Mouse (Mus musculus) left cerebral cortex, postnatal 4 days (tissue): ENCODE measurements around the gene Tob1. TPM values are rescaled to one million over a fixed set of nuclear protein-coding genes. Genes with fewer than 3 reads are reported as not detected.

Experiments used
- DNase-seq: peaks from one replicate; pipeline ENCODE4 v3.0.0-alpha.2; 2022
- intact Hi-C: fragments of 180-260 bp; cut with DNase I; formaldehyde crosslinking; loops from one replicate; pipeline ENCODE4 v1.15.1; 2025
- total RNA-seq, 2 experiments: library from RNA; stranded (reverse); gene quantifications; 2 replicates each; pipeline ENCODE4 v1.2.3; 2021

The Tob1 gene
- total RNA-seq, 2 experiments from 2014 or later = 27.3 to 28.3 TPM

- intact Hi-C loops = loop anchor here (5.0 kb wide), 2 partner anchors 79 to 94 kb away; no protein-coding TSS in a partner anchor
- DNase-seq = no peak
Measured at GRCm38 (mm10) chr11:94225985-94226384, 14.7 kb downstream of the Tob1 start.

DNA sequence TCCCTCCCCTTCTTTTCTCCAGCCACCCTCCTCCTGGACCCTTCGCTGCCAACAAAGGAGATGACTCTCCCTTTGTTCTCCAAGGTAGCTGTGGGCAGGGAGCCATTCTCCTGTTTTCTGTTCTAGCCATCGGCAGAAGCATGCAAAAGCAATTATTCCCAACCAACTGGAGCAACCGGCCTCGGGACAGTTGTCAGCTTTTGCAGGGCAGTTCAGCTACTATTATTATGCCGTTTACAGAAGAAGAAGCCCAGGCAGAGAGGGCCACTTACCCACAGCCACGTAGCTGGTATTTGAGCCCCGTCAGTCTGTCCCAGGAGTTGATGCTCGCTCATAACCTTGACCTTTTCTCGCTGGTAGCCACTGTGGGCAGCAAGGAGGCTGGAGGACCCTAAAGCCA is 17.2 kb downstream of the Tob1 start:
- DNase-seq = peak; percentile 36
- intact Hi-C loops = loop anchor here (5.0 kb wide), 2 partner anchors 81 to 96 kb away; no protein-coding TSS in a partner anchor

GRCm38 (mm10) chr11:94229207-94229960 is 18.1 kb downstream of the Tob1 start:
- peak; percentile 80 for DNase-seq
- intact Hi-C loops = loop anchor here (5.0 kb wide), 2 partner anchors 82 to 97 kb away; no protein-coding TSS in a partner anchor

DNA sequence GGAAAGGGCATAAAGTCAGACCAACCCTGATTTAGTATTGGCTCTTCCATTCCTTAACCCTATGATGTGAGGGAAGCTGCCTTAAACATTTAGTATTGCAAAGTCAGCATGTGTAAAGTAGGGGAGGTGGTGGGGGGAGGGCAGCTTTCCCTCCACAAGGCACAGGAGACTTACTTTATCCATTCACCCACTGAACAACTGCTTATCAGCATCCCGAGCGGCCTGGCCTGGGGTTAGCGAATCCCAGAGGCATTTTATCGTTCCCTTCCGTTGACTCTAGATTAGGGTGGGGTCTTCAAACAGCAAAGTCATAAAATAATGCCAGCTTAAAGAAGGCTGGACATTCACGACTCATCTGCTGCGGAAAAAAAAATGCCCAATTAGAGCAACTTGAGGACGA is 19.0 kb downstream of the Tob1 start:
- intact Hi-C loops = no loop called here
- DNase-seq = no peak

GRCm38 (mm10) chr11:94231821-94232552 is 20.7 kb downstream of the Tob1 start:
- DNase-seq = no peak
- intact Hi-C loops = no loop called here

- no peak for DNase-seq
- intact Hi-C loops = no loop called here
Measured at GRCm38 (mm10) chr11:94233405-94233804, 22.2 kb downstream of the Tob1 start.

- no peak for DNase-seq
- intact Hi-C loops = no loop called here
Measured at GRCm38 (mm10) chr11:94234380-94234779, 23.1 kb downstream of the Tob1 start.

- intact Hi-C loops = loop anchor here (5.0 kb wide), 1 partner anchor 42 kb away; no protein-coding TSS in a partner anchor
- no peak for DNase-seq
Measured at GRCm38 (mm10) chr11:94234857-94235256, 23.6 kb downstream of the Tob1 start.

DNA sequence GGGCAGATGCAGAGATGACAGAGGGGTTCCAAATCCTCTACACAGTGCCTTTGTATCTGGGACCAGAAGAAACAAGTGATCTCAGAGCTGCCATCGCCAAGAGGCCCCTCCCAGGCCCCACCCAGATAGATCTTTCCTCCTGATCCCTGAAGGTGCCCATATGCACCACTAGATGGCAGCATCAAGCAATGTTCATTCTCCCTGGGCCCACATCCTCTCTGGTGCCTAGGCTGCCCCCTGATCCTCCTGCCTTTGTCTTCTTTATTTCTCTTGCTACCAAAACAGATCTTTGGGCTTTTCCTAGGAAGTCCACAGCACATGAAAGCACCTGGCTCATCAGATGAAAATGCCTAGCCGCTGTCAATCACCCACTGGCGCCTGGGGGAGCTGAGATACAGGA is 24.8 kb downstream of the Tob1 start:
- DNase-seq = peak; percentile 78
- intact Hi-C loops = loop anchor here (5.0 kb wide), 1 partner anchor 41 kb away; no protein-coding TSS in a partner anchor

DNA sequence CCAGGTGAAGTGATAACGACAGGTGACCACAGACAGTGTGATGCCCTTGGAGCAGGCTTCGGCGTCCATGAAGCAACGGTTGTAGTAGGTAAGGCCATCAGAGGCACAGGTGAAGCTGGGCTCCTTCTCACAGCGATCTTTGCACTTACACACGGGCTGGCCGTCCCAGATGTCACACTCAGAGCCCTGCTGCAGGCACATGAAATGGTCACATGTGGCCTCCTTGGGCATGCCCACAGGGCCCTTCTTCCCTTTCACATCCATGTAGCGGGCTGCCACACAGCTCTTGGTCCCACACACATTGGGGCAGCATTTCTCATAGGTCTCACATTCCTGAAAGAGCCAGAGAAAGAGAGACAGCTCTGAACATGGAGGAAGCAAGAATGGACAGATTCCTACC is 27.5 kb downstream of the Tob1 start:
- no peak for DNase-seq
- intact Hi-C loops = loop anchor here (5.0 kb wide), 1 partner anchor 39 kb away; no protein-coding TSS in a partner anchor

DNA sequence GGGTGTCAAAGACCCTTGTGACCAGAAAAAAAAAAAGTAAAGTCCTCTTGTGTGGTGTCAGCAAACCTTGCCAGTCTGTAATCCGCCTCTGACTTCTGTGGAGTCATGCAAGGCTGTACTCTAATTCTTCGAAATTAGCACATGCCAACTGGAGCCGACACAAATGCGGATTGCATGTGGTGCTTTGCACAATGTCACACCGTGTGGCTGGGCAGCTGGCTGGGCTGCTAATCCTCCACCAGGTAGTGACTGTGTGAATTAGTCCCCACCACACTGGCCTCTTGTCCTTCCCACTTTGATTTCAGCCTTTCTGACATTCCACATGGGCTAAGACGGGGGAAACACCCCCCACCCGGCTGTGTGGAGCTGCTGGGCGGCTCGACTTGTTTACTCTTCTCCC is 28.5 kb downstream of the Tob1 start:
- DNase-seq = peak; percentile 47
- intact Hi-C loops = loop anchor here (5.0 kb wide), 1 partner anchor 38 kb away; no protein-coding TSS in a partner anchor

DNA sequence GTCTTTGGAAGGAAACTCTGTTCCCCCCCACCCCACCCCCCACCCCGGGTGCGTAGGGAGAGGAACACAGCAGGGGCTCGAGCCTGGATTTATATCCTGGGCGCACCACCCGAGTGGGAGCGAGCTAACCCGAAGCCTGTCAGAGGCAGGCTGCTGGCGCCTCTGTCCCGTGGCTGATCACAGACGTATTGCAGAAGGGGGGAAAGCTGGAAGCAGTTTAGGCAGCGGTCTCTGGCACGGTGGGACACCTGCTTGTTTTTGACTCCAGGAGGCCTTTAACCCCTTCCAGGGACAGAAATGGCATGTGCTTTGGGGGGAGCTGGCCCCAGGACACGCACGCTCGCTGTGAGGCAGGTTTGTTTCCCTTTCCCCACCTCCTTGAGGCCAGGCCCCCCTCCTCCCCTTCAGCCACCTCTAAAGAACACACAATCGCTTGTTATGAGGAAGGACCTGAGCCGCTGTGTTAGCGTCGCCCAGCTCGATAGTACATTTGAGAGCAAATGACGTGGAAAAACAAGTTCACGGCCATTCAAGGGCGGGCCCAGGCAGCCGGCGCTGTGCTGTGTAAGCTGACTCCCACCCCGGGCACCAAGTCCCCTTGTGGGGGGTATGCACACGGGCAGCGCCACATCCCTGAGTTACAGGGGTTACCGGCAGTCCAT is 31.6 kb downstream of the Tob1 start:
- intact Hi-C loops = no loop called here

GRCm38 (mm10) chr11:94243422-94244180 is 32.3 kb downstream of the Tob1 start:
- no peak for DNase-seq
- intact Hi-C loops = no loop called here

More for the DNA sequence above, 31.6 kb downstream of the Tob1 start:
- no peak for DNase-seq

GRCm38 (mm10) chr11:94244385-94244784 is 33.1 kb downstream of the Tob1 start:
- DNase-seq = no peak
- intact Hi-C loops = no loop called here

DNA sequence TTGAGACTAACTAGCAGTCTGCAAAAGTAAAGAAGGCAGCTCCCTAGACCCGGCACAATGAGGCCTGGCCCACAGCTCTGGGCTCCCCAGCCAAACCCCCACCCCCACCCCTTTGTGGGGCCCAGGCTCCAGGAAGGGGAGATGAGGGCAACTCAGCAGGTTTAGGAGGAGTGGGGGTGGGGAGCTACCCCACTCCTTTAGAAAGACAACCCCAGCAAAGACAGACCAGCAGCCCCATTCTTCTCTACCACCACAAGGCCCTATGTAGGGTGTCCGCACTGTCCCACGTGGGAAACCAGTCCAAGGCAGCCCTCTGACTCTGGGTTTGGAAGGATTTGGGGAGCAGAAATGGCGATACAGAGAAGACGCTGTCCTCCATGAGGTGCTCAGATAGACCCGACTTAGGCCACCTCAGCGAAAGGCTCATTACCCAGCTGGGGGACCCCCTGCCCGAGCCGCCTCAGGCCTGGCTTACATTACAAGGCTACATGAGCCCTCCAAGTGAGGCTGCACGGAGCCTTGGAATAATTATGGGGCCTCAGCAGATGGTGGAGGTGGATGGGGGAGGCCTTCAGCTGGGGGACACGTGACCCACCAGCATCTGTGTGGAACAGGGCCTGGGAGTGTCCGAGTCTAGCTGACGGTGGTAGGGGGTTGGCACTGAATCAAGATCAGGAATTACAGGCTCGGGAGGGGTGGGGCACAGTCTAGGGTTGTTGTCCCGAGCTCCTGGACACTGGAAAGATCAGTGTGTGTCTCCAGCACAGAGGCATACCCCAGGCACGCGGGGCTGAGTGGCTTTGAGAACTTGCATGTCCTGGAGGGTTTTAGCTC is 34.9 kb downstream of the Tob1 start, which contains the start of gene Wfikkn2:
Gene Wfikkn2 (minus strand): TSS at position 51 of the 834 bp plus-strand sequence.
- intact Hi-C loops = no loop called here
- DNase-seq = peak; percentile 89

DNA sequence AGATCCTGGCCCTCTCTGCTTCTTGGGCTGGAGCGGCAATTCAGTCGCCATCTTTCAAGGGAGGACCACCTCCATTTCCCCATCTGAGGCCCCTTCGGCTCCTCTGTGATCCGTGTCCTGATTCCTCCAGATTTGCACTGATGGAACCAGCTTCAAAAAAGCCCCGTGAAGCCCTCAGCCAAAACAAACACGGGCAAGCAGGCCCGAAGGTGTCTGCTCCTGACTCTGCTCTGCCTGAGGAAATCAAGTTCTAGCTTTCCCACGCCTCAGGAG is 35.5 kb downstream of the Tob1 start:
- no peak for DNase-seq
- intact Hi-C loops = no loop called here

- intact Hi-C loops = no loop called here
Measured at GRCm38 (mm10) chr11:94253156-94253555, 41.9 kb downstream of the Tob1 start.

DNA sequence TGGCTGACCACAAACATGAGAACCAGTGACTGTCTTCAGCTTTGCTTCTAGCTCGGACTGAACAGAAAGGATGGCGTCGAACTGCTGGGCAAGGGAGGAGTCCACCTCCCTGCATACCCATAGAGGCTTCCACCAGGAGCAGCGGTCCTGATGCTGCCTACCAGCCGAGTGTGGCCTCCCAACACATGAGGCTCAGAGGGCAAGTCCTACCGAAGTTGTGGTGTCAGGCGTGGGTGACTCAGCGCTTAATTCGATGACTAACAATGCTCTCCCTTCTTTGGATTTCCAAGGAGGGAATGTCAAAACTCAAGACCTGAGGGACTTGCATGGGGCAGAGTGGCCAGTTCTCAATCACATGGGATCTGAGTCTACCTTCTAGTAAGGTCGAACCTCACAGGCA is 42.4 kb downstream of the Tob1 start:
- intact Hi-C loops = no loop called here
- no peak for DNase-seq

More at GRCm38 (mm10) chr11:94253156-94253555, 41.9 kb downstream of the Tob1 start:
- DNase-seq = no peak

- intact Hi-C loops = no loop called here
- DNase-seq = no peak
Measured at GRCm38 (mm10) chr11:94255733-94256132, 44.5 kb downstream of the Tob1 start.

DNA sequence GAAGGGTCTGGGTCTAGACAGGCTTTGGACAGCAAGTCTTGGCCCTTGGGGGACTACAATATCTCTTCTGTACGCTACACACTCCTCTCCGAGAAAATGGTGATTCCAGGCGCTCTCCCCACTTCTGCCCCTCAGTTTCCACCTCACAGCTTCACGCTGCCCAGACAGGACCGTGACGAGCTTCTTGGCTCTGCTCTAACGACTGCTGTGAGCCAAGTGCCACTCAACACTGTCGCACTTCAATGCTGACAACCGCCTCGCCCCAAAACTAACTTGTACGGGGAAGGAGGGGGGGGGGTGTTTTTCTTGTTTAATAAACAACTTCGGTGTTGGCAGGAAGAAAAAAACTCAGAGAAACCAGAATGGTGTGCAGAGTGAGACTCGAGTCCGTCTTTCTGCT is 46.7 kb downstream of the Tob1 start:
- DNase-seq = peak; percentile 31
- intact Hi-C loops = no loop called here
